Mouse (Mus musculus) frontal cortex, postnatal 10 days (tissue): ENCODE data around the gene Lmod3.

Experiments
- DNase-seq, 2 experiments: peaks; one replicate each; pipeline ENCODE4 v3.0.0; 2022; ENCODE audit warnings: low spot score in 2 of 2, mixed read lengths in 1 of 2

Lmod3 gene

GRCm38 (mm10) chr6:97200437-97200836 is 52.1 kb downstream of the Lmod3 start:
- no peak for DNase-seq
